Mouse (Mus musculus) megakaryocyte-erythroid progenitor cell, adult 5-6 weeks (primary cell): Measurements from ENCODE around the gene Idh2. TPM values are rescaled to one million over a fixed set of nuclear protein-coding genes. Genes with fewer than 3 reads are reported as not detected.

ENCODE experiments used
- ATAC-seq: replicated peaks from 2 replicates; pipeline ENCODE4 v1.8.0; 2016; ENCODE audit warnings: mild to moderate bottlenecking, inconsistent platforms; ENCODE audit not compliant: severe bottlenecking, poor library complexity, low FRiP score, low TSS enrichment
- total RNA-seq, 2 experiments: library from RNA; stranded (forward) in 1 of 2; stranded (reverse) in 1 of 2; fragments of 200-1000, 215-1000 nt in 1 of 2; fragments of >200 nt in 1 of 2; fragmentation: Nextera tagmentation in 1 of 2; gene quantifications; 2 replicates each; pipeline ENCODE4 v1.2.3; 2014 to 2017

Gene Idh2
- total RNA-seq, 2 experiments from 2014 or later: 102 to 117 TPM

DNA sequence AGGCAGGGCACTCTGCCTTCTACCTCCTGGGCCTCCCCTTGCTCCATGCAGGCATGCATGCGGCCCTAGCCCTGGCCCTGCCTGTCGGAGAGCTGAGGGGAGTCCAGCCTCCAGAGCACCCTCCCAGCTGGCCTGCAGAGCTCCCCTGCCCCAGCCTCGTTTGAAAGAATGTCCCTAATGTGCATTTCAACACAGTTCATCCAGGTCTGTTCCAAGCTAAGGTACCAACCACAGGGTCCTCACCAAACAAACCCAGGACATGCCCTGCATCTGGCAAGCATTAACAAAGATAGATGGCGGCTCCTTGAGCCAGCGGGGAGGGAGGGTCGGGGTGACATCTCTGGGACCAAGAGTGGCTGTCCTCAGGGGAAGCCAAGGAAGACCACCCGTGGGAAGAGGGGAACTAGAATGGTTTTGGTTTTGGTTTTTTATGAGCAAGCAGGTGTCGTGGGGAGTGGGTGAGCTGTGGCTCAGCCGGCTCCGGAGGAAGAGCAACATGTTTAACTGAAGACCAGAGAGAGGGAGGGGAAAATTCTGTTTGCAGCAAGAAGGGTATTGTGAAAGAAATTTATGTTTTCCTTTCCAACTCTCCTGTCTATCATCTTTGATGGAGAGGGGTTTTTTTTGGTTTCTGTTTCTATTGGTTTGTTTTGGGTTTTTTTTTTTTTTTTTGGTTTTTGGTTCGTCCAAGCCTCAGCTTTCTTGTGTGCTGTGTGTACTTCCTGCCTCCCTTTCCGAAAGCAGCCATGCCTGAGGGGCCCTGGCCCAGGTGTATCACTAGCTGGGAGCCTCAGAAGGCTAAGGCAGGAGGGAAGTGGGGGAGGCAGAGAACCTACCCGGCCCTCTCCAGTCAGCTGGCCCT lies 24.0 kb downstream of the Idh2 start:
- no peak for ATAC-seq

DNA sequence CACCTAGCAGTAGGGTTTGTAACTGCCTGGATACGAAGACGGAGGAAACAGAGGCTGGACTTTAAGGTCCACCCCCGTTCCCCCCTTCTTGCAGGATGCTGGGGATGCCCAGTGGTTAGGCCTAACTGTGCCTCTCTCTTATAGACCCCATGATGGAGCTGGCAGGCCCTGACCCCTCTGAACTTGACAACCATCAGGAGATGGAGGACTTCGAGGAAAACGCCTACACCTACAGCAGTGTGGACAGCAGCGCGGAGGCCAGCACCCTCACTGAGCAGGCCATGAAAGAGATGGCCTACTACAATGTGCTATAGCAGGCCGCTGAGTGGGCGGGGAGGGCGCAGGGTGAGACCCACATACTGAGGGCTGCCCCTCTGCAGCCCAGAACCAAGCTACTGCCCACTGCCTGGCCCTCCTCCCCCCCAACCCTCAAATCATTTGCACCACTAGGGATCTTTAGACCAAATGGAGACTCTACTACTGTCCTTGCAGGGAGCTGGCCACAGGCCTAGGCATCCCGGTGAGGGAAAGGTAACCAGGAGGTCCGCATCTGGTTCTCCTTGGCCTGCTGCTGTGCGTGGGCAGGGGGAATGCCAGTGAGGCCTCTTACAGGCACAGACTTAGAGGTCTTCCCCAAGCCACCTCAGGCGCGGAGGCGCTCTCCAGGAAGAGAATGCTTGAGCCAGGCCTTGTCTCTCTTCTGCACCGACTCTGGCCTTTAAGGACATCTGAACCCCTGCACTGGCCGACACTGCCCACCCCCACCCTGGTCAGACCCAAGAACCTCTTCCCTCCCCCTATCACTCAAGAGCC lies 24.8 kb downstream of the Idh2 start:
- no peak for ATAC-seq

DNA sequence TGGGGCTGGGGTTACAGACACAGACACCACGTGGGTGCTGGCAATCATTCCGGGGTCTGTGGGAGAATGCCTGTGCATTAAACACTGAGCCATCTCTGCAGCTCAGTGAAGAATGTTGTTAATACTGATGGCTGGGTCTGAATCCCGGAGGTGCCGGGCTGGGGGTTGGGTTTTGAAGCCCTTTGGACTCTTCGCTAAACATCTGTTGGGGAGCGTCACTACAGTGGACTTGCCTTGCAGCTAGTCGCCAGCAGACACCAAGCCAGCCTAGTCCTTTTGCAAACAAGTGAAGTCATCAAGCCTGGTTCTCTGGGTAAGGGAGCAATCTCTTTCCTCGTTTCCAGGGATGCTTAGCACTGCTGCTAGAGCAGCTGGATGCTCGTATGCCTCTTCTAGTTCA lies 27.0 kb downstream of the Idh2 start:
- no peak for ATAC-seq

DNA sequence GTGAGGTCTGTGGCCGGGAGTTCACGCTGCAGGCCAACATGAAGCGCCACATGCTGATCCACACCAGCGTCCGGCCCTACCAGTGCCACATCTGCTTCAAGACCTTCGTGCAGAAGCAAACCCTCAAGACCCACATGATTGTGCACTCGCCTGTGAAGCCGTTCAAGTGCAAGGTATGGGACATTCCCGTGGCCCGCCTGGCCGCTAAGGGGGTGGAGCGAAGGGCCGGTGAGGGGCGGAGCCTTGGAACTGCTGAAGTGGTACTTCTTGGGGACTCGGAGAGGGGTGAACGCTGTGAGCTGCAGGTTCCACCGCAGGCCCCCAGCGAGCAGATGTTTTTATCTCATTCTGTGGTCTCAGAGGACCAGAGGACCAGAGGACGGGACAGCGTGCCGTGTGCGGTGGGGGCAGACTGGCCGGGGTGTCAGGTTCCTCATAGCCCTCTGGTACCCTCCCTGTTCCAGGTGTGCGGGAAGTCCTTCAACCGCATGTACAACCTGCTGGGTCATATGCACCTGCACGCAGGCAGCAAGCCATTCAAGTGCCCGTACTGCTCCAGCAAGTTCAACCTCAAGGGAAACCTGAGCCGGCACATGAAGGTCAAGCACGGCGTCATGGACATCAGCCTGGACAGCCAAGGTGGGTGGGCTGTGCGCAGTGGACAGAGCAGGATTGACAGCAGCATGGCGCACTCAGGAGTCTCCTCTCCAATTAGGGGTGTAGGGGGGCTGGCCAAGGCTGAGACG lies 29.0 kb downstream of the Idh2 start:
- no peak for ATAC-seq

DNA sequence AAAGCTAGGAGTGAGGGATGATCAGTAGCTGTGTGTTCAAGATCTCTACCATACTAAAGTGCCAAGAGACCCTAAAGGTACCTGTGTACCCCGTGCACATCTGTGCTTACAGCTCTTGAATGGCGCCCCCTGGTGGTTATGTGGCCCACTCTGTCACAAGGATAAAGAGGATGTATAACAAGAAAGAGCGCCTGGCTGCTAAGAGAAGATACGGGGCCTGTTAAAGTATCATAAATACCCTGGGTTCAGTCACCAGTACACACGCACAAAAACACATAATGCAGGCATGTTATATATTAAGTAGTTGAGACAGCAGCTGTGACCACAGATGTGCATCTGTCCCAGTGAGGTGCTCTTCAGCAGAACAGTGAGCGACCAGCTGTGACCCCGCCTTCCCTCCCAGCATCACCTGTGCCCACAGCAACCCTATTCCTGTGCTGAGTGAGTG lies 30.7 kb downstream of the Idh2 start:
- peak; percentile 49 for ATAC-seq

DNA sequence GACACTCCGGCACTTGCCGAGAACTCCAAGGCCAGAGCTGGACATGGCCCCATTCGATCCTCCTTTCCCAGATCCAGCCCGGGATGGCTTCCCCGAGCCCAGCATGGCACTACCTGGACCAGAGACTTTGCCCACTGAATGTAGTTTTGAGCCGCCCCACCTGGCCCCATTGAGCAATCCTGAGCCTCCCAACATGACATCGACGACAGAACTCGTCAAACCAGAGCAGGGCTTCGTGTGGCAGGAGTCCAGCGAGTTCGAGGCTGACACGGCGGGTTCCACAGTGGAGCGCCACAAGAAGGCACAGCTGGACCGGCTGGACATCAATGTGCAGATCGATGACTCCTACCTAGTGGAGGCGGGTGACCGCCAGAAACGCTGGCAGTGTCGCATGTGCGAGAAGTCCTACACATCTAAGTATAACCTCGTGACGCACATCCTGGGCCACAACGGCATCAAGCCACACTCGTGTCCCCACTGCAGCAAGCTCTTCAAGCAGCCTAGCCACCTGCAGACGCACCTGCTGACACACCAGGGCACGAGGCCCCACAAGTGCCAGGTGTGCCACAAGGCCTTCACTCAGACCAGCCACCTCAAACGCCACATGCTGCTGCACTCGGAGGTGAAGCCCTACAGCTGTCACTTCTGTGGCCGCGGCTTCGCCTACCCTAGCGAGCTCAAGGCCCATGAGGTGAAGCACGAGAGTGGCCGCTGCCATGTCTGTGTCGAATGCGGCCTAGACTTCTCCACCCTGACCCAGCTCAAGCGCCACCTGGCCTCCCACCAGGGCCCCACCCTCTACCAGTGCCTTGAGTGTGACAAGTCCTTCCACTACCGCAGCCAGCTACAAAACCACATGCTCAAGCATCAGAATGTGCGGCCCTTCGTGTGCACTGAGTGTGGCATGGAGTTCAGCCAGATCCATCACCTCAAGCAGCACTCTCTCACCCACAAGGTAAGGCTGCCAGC lies 33.3 kb downstream of the Idh2 start:
- ATAC-seq: no peak

DNA sequence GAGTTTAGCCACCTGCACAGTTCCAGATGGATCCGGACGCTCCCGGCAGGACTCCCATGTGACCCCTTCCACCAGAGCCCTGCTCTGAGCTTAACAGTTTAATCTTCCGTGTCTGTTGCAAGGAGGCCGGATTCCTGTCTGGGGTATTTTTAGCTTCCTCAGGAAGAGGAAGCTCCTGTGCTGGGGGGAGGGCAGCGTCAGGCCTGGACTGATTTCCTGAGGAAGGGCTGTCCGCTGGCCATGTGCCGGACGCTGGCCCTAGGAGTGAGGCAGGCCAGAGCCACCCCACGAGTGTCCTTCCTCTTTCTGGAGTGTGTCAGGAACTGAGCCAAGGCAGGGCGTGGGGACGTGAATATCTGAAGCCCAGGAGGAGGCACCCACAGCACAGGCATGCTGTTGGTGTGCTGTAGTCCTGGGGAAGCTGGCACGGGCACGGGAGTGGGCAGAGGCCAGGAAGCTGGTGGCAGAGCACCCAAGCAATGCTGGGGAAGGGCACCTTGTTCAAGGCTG lies 36.3 kb downstream of the Idh2 start:
- peak; percentile 27; the same call in 1 of the 2 replicates for ATAC-seq

DNA sequence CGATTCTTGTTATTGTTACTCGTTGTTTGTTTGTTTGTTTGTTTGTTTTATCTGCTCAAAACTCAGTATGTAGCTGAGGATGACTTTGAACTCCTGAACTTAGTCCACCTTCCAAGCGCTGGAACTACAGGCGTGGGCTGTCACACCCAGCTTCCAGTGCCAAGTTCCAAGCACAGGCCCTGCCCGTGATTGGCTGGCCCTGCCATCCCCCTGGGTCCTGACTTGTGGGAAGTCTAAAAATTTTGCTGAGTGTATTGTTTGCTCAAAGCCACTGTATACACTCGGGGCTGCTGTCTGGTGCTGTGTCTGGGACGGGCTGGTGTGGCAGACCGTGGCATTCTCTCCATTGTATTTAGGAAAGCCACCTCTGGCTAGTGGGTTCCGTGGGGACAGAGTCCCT lies 37.4 kb downstream of the Idh2 start:
- no peak for ATAC-seq

DNA sequence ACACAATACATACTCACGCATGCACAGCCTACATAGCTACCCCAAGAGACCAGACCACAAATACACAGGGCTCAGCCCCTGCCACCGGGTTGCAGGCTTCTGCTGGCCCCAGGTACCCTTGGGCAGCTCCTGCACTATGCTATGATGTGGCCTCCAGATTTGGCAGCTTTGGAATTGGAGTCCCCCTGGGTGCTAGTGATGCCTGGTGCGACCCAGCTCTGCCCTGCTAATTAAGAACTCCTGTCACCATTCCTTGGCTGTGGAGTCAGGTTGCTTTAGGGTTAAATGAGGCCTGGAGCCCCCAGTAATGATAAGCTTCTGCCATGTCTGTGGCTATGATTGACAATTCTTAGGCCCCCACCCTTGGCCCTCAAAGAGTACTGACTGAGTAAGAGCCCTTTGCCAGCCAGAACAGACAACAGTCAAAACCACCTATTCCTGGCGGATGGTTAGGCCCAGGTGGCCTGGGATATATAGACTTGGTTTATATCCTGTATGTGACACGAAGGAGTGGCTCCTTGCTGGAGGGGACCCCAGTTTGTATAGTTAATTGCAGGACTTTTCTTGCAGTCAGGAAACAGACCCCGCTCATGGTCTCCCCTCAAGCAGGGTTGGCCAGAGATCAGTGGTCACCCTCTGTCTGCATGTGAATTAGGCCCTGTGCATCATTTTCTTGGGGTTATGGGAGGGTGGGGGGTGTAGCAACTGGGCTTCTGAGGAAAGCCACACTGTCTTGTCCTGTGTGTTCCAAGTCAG lies 38.1 kb downstream of the Idh2 start:
- ATAC-seq: no peak

DNA sequence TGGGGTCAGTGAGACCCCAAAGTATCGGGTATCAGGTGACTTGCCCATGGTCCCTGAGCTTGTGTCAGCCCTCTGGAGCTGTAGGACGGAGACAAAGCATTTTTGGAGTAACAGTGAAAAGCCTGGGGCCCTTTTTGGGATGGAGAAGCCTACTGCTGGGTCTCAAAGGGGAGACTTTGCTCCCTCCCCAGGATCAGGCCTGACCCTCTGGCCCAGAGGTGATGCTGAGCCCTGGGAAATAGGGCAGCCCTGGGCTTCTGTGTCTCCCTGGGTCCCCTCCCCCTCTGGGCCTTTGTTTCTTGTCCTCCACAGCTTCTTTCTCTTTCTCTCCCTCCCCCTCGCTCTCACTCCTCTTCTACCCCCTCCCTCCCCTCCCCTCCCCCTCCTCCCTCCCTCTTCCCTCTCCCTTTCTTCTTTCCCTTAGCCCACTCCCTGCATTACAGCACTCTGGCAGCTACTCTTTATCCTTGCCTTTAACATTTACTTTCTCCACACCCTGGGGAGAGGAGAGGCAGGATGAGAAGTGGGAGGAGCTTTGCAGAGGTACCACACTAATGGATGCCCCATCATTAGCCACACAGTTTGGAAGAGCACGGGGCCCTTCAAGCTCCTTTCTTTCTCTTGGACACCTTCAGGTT lies 39.1 kb downstream of the Idh2 start:
- ATAC-seq: no peak

DNA sequence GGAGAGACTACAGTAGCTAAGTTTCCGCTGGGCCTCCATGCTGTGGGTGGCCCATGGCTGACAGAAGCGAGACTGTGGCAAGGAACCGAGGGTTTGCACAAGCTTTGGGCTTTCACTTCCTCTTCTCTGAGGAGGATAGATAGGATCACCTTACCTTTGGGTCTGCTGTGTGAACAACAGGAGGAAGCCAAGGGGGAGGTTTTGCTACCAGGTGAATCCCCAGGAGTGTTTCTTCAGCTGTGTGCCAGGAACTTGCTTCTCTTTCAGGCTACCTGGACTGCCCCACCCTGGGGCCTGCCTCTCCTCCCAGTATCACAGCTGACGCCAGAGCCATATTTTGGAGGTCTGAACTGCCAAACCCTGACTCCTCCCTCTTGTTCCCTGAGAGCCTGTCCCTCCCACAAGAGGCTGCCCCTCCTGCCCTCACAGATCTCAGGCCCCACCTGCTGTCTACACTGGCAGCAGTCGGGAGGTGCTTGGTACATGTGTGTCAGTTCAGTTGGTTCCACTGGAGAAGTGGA lies 40.2 kb downstream of the Idh2 start:
- peak; percentile 91 for ATAC-seq

DNA sequence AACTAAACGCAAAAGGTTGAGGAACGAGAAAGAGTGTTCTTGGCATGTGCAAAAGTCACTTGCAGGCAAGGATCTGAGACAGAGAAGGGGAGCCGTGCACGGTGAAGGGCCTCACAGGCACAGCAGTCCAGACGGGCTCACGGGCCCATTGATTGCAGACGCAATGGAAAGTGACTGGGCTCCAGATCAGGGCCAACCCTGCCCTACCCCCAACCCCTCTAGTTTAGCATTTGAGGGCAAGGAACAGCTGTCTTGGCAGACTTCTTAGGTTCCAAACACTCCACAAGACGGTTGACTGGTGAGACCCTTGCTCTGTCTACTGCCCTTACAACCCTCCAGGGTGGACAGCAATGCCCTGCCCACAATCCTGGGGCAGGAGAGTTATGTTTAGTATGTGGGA lies 41.7 kb downstream of the Idh2 start:
- no peak for ATAC-seq

DNA sequence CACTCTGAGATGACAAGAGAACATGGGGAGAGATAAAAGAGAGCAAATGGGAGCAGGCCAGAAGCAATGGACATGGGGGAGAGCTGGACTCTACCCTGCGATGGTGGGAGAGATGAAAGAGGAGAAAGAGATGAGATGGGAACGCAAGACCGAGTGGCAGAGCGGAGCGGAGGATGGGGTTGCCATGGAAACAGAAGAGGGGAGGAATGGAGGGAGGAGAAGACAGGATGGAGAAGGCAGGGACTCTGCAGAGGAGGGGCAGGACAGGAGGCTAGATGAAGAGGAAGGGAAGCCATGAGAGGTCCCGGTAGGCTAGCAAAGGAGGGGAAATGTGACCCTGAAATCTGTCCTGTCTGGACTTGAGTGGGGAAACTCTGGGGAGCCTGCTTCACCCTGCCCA lies 42.9 kb downstream of the Idh2 start:
- no peak for ATAC-seq

DNA sequence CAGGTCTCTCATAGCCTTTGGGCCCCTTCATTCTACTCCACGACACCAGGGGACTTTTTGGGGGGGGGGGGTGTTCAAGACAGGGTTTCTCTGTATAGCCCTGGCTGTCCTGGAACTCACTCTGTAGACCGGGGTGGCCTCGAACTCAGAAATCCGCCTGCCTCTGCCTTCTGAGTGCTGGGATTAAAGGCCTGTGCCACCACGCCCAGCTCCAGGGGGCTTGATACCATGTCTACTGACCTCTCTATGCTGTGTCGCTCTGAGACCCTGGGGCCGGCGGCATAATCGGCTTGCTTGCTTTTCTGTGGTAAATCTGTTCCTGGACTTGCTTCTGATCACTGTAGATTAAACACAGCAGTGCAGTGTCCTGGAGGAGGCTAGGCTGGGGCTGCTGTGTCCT lies 44.0 kb downstream of the Idh2 start:
- ATAC-seq: no peak

DNA sequence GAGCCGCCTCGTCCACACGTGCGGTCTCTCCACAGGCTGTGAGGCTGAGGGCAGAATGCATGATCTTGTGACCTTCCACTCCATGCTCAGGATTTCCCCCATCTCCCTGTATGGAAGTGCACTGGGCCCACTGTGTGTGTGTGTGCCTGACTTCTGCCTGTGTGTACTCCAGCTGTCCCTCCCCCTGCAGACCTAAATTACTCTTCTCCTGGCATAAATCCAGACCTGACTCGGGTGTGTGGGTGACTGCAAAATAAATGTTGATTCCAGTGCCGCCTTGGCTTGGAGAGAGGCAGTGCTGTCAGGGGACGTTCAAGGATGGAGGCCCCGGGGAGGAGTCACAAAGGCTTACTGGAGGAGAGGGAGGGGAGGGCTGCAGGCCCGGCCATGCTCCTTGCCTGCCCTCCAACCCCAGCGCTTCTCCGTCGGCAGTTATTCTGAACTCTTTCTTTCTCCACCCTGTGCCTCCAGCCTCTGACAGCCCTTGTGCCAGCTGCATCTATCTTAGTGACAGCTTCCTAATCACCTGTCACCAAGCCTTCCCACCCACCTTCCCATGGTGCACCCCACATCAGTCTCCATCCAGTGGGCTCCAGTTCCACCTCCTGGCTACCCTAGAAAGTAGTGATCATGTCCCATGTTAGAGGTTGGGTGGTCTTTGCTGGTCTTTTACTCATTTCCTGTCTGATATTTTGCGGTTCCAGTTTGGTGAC lies 45.4 kb downstream of the Idh2 start:
- ATAC-seq: peak; percentile 50

DNA sequence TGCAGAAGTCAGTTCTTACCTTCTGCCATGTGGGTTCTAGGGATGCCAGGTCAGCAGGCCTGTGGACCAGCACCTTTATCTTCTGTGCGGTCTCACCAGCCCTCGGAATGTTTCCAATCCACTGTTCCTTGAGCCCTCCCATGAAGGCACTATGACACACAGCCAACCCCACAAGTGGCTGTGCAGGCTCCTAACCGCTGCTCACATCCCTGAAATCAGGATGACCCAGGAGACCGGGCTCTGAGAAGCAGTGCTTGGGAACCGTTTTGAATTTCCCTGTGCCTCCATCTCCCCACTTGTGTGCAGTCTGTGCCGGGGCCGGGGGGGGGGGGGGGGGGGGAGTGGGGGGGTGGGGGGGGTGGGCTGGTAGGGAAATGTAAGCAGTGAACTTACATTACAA lies 46.9 kb downstream of the Idh2 start:
- no peak for ATAC-seq
